Mouse (Mus musculus): ENCODE data around the gene Snph. TPM values are rescaled to one million over a fixed set of nuclear protein-coding genes. Genes with fewer than 3 reads are reported as not detected.
A peak's percentile ranks its signal among the peaks of the same experiment; 100 is the strongest.

The Snph gene
- polyA plus RNA-seq, 1 experiment from 2014 or later: 4.9 TPM

DNA sequence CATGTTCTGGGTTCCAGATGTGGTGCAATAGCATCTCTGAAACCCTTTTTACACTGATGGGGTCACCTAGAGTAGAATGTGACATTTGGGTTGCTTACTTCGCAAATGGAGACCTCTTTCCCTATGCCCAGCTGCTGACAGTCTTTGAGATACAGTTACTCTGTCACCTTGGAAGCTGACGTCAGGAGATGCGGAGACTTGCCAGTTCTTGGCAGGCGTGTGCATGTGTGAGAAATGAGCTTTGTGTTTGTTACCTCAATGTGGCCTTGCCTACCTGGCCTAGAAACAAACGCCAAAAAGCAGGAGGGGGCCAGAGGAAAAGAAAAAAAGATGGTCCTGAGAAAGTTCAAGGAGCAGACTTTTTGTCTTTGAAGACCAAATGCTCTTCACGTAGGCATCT lies 65.5 kb downstream of the Snph start:
- H3K36me3 ChIP-seq (ENCODE audit: control insufficient read depth, insufficient read depth, low read length): peaks cover 27% of the 10 kb centered on the region
- no peak overlapping the region for H3K4me3 ChIP-seq (ENCODE audit: low read depth, low read length)
- no peak for DNase-seq (ENCODE audit: low spot score)
- no peak overlapping the region for H3K9ac ChIP-seq (ENCODE audit: low read length)
- ATAC-seq: no peak
- H3K27ac ChIP-seq (ENCODE audit: low read depth, low read length): no peak overlapping the region
- no peaks in the 10 kb centered on the region for H3K27me3 ChIP-seq (replicated peaks; ENCODE audit: control insufficient read depth, insufficient read depth, low read length)
- no peaks in the 10 kb centered on the region for H3K9me3 ChIP-seq (replicated peaks; ENCODE audit: control insufficient read depth, low read length)
- 84% methylated on average over 6 of the region's 6 CpGs for WGBS
- H3K4me2 ChIP-seq (ENCODE audit: low read length): no peak overlapping the region
- no peaks in the 10 kb centered on the region for H3K4me1 ChIP-seq (ENCODE audit: control insufficient read depth, insufficient read depth, low read length)

DNA sequence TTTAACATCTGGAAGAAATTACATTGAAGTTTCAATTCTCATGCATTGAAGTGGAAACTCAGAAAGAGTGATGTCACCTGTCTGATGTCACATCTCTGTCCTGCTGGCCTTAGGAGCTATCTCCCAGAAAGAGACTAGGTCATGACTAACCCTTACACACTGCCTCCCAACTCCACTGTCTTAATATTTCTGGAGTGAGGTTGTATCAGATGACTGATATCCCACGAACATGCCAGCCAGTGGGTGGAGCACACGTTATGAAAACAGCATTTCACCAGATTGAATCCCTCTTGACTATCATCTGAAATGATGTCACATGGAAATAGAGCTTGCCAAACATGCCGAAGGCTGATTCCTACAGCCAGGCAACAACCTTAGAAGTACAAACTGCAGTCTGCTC lies 67.4 kb downstream of the Snph start:
- H3K27ac ChIP-seq (ENCODE audit: low read depth, low read length): no peak overlapping the region
- H3K9ac ChIP-seq (ENCODE audit: low read length): no peak overlapping the region
- peaks cover 44% of the 10 kb centered on the region for H3K36me3 ChIP-seq (ENCODE audit: control insufficient read depth, insufficient read depth, low read length)
- H3K4me3 ChIP-seq (ENCODE audit: low read depth, low read length): no peak overlapping the region
- no peaks in the 10 kb centered on the region for H3K4me1 ChIP-seq (ENCODE audit: control insufficient read depth, insufficient read depth, low read length)
- no peaks in the 10 kb centered on the region for H3K27me3 ChIP-seq (replicated peaks; ENCODE audit: control insufficient read depth, insufficient read depth, low read length)
- H3K4me2 ChIP-seq (ENCODE audit: low read length): no peak overlapping the region
- no peaks in the 10 kb centered on the region for H3K9me3 ChIP-seq (replicated peaks; ENCODE audit: control insufficient read depth, low read length)
- DNase-seq (ENCODE audit: low spot score) (no peak), ATAC-seq (no peak)
- 79% methylated on average over 3 of the region's 3 CpGs for WGBS

DNA sequence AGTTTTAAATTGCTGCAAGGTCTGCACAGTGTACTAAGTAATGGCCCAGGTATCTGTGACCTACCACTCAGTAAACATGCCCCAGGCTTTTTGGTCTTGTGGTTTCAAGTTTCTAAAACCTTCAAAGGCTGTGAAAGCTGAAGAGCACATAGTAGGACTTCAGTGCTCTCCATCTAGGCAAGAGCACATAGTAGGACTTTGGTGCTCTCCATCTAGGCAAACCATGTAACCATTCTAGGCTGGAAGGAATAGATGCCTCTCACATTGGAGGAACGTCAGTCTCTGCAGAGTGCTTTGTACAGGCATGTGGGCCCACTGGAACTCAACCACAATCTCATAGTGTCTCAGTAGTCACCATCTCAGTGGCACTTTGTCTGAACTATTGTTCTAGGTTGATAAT lies 68.4 kb downstream of the Snph start:
- Histone ChIP-seq H3K36me3 (ENCODE audit: control insufficient read depth, insufficient read depth, low read length) (peaks cover 54% of the 10 kb centered on the region), H3K4me2 (ENCODE audit: low read length) (no peak overlapping the region), H3K4me3 (ENCODE audit: low read depth, low read length) (no peak overlapping the region), H3K4me1 (ENCODE audit: control insufficient read depth, insufficient read depth, low read length) (no peaks in the 10 kb centered on the region), H3K9ac (ENCODE audit: low read length) (no peak overlapping the region), H3K9me3 (replicated peaks; ENCODE audit: control insufficient read depth, low read length) (no peaks in the 10 kb centered on the region), H3K27ac (ENCODE audit: low read depth, low read length) (no peak overlapping the region), H3K27me3 (replicated peaks; ENCODE audit: control insufficient read depth, insufficient read depth, low read length) (no peaks in the 10 kb centered on the region)
- WGBS: 82% methylated on average over 1 of the region's 1 CpGs
- no peak for DNase-seq (ENCODE audit: low spot score)
- no peak for ATAC-seq

DNA sequence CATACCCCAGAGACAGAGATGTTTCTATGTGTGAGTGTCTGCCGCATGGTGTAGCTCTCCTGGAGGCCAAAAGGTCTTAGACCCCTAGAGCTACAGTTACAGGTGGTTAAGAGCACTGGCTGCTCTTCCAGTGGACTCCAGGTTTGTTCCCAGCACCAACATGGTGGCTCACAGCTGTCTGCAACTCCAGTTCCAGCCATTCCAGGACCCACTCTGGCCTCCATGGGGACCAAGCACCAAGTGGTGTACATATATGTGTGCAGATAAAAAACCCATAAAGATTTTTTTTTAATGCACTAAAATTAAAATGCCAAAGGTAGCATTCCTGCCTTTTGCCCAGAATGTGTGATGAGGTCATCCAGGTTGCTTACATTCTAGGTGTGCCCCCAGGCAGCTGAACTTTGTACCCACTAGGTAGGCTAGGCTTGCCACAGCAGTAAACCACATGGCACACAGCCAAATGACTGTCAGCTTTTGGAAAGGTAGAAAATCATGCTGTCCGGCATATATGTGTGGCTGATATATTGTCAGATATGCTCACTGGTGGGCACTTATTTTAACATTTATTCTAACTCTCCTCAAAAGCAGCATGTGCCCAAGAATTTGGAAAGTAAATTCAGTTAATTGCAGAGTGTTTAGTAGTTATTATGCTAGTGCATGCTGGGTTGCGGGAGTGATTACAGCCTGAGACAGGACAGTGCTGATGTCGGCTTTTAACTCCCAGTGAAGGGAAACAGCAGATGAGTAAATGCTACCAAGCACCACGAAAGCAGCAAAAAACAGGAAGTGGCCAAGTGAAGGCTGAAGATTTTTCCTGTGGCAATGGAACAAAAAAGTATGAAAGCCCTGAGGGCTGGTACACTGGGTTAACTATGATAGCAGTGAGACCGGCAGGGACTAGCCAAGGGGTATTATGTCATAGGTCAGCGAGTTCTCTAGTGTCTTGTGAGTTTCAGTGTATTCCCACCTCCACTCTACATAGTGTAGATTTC lies 69.2 kb downstream of the Snph start:
- no peaks in the 10 kb centered on the region for H3K27me3 ChIP-seq (replicated peaks; ENCODE audit: control insufficient read depth, insufficient read depth, low read length)
- H3K9ac ChIP-seq (ENCODE audit: low read length): no peak overlapping the region
- WGBS: 85% methylated on average over 7 of the region's 7 CpGs
- H3K27ac ChIP-seq (ENCODE audit: low read depth, low read length): no peak overlapping the region
- H3K4me3 ChIP-seq (ENCODE audit: low read depth, low read length): no peak overlapping the region
- H3K4me1 ChIP-seq (ENCODE audit: control insufficient read depth, insufficient read depth, low read length): no peaks in the 10 kb centered on the region
- peaks cover 62% of the 10 kb centered on the region for H3K36me3 ChIP-seq (ENCODE audit: control insufficient read depth, insufficient read depth, low read length)
- H3K9me3 ChIP-seq (replicated peaks; ENCODE audit: control insufficient read depth, low read length): no peaks in the 10 kb centered on the region
- H3K4me2 ChIP-seq (ENCODE audit: low read length): no peak overlapping the region
- ATAC-seq (no peak), DNase-seq (ENCODE audit: low spot score) (no peak)

DNA sequence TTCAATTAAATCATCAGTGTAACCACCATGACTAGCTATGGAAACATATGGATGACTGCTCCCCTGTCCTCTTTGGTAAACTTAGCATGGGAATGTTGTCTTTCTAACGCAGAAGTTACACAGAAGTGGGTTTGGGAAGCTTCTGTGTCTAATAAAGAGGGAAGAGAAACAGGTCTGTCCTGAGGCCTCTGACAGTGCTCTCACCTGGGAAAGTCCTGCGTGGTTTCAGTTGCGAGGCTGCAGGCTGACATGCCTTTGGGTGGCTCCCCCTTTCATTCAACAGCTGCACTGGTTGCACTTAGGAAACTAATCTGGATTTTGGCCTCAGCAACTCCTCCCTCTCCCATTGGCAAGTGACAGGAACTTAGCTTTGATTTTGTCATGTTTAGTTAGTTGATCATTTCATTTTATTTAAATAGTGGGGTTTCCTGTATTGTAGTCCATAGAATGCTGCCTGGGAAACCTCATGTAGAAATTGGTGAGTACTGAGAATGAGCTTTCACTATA lies 82.7 kb downstream of the Snph start:
- no peak for DNase-seq (ENCODE audit: low spot score)
- ATAC-seq: no peak
- Histone ChIP-seq H3K4me3 (ENCODE audit: low read depth, low read length) (no peak overlapping the region), H3K27me3 (replicated peaks; ENCODE audit: control insufficient read depth, insufficient read depth, low read length) (no peaks in the 10 kb centered on the region), H3K9me3 (replicated peaks; ENCODE audit: control insufficient read depth, low read length) (no peaks in the 10 kb centered on the region), H3K9ac (ENCODE audit: low read length) (no peak overlapping the region), H3K4me2 (ENCODE audit: low read length) (no peak overlapping the region), H3K27ac (ENCODE audit: low read depth, low read length) (no peak overlapping the region), H3K4me1 (ENCODE audit: control insufficient read depth, insufficient read depth, low read length) (peaks cover 5% of the 10 kb centered on the region; the same call in 1 of the 2 replicates), H3K36me3 (ENCODE audit: control insufficient read depth, insufficient read depth, low read length) (peaks cover 85% of the 10 kb centered on the region)
- WGBS: 97% methylated on average over 3 of the region's 3 CpGs

DNA sequence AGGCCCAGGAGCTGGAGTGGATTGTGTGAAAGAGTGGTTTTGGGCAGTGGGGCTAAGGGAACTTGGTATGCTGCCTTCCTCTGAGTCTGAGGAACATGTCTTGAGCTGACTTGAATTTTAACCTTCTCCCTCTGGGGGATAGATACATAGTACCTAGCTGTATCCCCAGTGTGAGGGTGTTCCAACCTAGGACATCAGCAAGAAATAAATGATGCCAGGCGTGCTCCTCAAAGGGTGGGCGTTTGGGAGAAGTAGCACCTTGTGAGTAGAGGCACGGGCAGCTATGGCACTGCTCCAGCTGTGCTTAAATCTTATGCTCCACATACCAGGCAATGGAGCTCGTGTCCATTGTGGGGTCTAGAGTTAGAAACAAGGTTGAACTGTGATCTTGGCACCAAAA lies 85.8 kb downstream of the Snph start:
- H3K9ac ChIP-seq (ENCODE audit: low read length): no peak overlapping the region
- H3K4me2 ChIP-seq (ENCODE audit: low read length): no peak overlapping the region
- no peak overlapping the region for H3K4me3 ChIP-seq (ENCODE audit: low read depth, low read length)
- H3K4me1 ChIP-seq (ENCODE audit: control insufficient read depth, insufficient read depth, low read length): peaks cover 20% of the 10 kb centered on the region
- ATAC-seq (no peak), DNase-seq (ENCODE audit: low spot score) (no peak)
- no peak overlapping the region for H3K27ac ChIP-seq (ENCODE audit: low read depth, low read length)
- 87% methylated on average over 4 of the region's 4 CpGs for WGBS
- H3K27me3 ChIP-seq (replicated peaks; ENCODE audit: control insufficient read depth, insufficient read depth, low read length): no peaks in the 10 kb centered on the region
- H3K9me3 ChIP-seq (replicated peaks; ENCODE audit: control insufficient read depth, low read length): no peaks in the 10 kb centered on the region
- peaks cover 64% of the 10 kb centered on the region for H3K36me3 ChIP-seq (ENCODE audit: control insufficient read depth, insufficient read depth, low read length)

DNA sequence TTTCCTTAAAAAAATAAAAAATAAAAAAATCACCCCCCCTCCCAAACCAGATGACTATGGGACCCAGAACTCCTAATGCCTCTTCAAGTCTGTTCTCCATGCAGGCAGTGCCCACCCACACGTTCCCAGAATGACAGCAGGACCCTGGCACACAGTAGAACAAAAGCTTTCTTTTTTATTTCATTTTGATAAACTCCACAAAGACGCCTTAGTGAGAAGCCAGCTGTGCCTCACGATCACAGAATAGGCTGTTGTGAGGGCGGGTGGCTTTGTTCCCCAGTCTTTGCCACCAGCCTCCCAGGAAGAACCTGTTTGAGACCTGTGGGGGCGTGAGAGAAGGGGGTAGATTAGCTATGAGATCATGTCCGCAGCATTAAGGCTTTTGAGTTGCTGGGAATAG lies 87.7 kb downstream of the Snph start:
- H3K9ac ChIP-seq (ENCODE audit: low read length): peak overlapping the region; percentile 6; the same call in 1 of the 2 replicates
- peaks cover 23% of the 10 kb centered on the region for H3K4me1 ChIP-seq (ENCODE audit: control insufficient read depth, insufficient read depth, low read length)
- H3K4me3 ChIP-seq (ENCODE audit: low read depth, low read length): no peak overlapping the region
- H3K9me3 ChIP-seq (replicated peaks; ENCODE audit: control insufficient read depth, low read length): no peaks in the 10 kb centered on the region
- no peaks in the 10 kb centered on the region for H3K27me3 ChIP-seq (replicated peaks; ENCODE audit: control insufficient read depth, insufficient read depth, low read length)
- no peak overlapping the region for H3K27ac ChIP-seq (ENCODE audit: low read depth, low read length)
- H3K36me3 ChIP-seq (ENCODE audit: control insufficient read depth, insufficient read depth, low read length): peaks cover 46% of the 10 kb centered on the region
- ATAC-seq (no peak), DNase-seq (ENCODE audit: low spot score) (no peak)
- peak overlapping the region; percentile 59; the same call in 1 of the 2 replicates for H3K4me2 ChIP-seq (ENCODE audit: low read length)
- 40% methylated on average over 6 of the region's 6 CpGs for WGBS

DNA sequence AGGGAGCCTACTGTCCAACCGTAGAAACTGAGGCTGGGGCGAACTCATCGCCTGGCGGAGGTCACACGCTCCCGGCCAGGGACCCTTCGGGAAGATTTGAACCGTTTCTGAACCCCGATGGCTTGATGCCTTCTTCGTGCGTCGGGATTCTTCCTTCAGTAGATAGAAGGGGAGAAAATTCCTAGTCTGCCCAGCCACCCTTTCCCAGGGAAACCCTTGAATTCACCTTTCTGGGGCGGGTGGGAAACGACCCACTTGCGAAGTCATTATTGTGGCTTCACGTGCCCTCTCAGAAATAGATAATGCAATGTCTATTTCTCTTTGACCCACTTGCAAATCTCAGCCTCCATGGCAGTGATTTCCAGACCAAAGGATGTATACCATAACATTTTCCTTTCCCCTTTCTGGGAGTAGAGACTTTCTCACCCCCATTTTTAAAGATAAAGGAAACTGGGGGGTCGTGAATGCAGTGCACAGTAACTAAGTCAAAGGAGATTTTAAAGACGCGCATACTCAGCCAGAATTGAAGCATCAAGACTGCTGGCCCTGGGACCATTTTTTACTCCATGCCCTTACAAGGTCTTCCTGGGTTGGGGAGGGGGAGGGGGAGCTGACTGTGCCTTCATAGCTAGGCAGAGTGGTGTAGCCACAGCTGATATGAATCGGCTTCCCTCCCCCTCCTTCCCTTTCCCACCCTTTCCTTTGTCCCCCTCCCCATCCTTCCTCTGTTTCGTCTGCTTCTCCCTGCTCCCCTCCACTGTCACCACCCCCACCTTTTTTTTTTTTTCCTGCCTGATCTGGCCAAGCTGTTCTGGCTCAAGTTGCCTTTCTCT lies 89.1 kb downstream of the Snph start:
- Histone ChIP-seq H3K9ac (ENCODE audit: low read length) (peak overlapping the region; percentile 97), H3K9me3 (replicated peaks; ENCODE audit: control insufficient read depth, low read length) (no peaks in the 10 kb centered on the region), H3K4me2 (ENCODE audit: low read length) (peak overlapping the region; percentile 59), H3K27ac (ENCODE audit: low read depth, low read length) (peak overlapping the region; percentile 89), H3K4me1 (ENCODE audit: control insufficient read depth, insufficient read depth, low read length) (peaks cover 23% of the 10 kb centered on the region), H3K27me3 (replicated peaks; ENCODE audit: control insufficient read depth, insufficient read depth, low read length) (no peaks in the 10 kb centered on the region), H3K4me3 (ENCODE audit: low read depth, low read length) (peak overlapping the region; percentile 92), H3K36me3 (ENCODE audit: control insufficient read depth, insufficient read depth, low read length) (peaks cover 40% of the 10 kb centered on the region)
- peak; percentile 19; the same call in 1 of the 2 replicates for ATAC-seq
- DNase-seq (ENCODE audit: low spot score): peak; percentile 70
- WGBS: 2% methylated on average over 21 of the region's 21 CpGs

Data from forebrain, embryonic 14.5 days (tissue).